Mouse (Mus musculus): Measurements from ENCODE around the gene Pprc1. TPM values are rescaled to one million over a fixed set of nuclear protein-coding genes. Genes with fewer than 3 reads are reported as not detected.

The Pprc1 gene
- polyA plus RNA-seq, 1 experiment: 14.9 TPM

DNA sequence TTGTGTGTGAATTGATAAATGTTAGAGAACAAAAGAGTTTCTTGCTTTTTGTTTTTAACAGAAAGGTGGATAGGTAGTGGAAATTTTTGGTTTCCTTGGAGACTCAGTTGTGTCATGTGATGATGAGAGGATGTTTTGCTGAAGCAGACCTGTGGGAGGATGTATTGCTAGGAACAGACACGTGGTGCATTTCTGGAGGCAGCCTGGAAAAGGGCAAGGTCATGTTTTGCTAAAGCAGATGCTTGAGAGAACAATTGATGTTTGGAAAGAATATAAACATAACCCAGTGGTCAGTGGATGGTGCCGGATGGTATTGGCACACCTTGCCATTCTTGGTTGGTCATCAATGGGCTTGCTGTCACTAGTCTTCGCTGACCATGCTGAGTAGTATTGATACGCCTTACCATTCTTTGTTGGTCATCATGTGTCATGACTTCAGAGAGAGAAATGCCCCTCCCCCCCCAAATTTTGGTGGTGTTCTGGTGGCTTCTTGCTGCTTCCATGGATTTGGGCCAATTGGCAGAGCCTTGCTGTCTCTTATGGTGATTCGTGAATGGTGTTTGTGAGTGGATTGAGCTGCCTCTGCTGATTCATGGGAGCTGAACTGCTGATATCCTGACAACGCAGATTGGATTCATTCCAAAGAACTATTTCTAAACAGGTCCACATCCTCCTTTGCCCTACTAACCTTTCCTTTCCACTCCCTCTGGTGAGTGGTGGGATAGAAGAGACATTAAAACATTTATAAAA, 58.9 kb downstream of the Pprc1 start:
- DNase-seq (ENCODE audit: low read depth, low spot score): no peak
- WGBS: 76% methylated on average over 6 of the region's 6 CpGs

DNA sequence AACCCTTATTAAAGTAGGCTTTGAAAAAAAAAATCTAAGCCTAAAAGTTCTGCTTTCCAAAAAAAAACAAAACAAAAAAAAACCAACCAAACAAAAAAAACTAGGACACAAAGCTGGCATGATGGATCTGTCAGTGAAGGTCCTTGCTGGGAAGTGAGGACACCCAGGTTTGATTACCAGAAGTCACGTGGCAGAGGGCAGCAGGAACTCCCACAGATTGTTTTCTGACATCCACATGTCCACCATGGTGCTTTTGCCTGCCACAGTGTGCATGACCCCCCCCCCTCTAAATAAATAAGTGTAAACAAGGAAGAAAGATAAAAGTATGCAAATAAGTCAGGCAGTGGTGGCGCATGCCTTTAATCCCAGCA, 59.5 kb downstream of the Pprc1 start:
- DNase-seq (ENCODE audit: low read depth, low spot score): no peak
- WGBS: 79% methylated on average over 2 of the region's 2 CpGs

DNA sequence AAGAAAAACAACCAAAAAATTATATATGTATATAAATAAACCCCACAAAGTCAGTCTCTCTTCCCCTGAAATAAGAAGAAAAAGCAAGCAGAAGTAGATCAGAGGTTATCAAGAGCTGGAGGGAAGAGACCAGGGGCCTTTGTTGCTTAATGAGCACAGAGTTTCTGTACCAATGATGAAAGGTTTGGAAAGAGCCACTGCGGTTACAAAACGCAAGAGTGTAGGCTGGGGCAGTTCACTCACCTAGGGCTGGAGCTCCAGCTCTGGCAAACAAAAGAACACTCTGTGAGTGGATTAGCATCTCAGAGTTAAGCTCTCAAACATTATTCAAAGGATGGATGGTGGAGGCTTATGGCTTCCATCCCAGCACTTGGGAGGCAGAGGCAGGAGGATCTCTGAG, 65.5 kb downstream of the Pprc1 start:
- WGBS: 78% methylated on average over 2 of the region's 2 CpGs
- no peak for DNase-seq (ENCODE audit: low read depth, low spot score)

DNA sequence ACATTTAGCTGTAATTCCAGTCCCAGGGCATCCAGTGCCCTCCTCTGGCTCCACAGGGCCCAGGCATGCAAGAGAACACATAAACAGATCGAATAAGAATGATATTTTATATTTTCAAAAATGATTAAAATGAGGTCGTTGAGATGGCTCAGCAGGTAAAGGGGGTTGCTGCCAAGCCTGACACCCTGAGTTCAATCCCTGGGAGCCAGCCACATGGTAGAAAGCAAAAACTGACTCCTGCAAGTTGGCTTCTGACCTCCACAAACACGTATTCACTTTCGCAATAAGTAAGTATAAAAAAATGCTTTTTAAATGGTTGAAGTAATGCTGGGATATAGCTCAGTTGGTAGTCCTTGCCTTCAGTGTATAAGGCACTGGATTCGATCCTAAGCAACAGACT, 66.1 kb downstream of the Pprc1 start:
- 84% methylated on average over 5 of the region's 5 CpGs for WGBS
- DNase-seq (ENCODE audit: low read depth, low spot score): no peak

GRCm38 (mm10) chr19:46114617-46115016, 69.9 kb downstream of the Pprc1 start:
- DNase-seq (ENCODE audit: low read depth, low spot score): no peak
- WGBS: 48% methylated on average over 4 of the region's 4 CpGs

DNA sequence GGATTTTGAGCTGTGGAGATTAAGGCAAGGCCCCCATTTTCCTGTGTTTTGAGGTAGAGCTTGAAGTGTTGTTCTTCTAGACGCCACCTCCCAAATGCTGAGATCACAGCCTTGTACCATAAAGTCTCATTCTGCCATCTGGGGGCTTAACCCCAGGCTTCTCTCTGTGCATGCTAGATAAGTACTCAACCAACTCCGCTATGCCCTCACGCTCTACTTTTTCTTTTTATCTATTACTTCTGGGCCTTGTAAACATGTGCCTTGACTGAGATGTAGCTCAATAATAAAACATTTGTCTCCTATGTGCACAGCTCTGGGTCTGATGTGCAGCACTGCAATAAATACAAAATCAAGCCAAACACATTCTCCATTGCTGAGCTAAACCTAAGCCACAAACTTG, 74.8 kb downstream of the Pprc1 start:
- no peak for DNase-seq (ENCODE audit: low read depth, low spot score)
- 85% methylated on average over 3 of the region's 3 CpGs for WGBS

DNA sequence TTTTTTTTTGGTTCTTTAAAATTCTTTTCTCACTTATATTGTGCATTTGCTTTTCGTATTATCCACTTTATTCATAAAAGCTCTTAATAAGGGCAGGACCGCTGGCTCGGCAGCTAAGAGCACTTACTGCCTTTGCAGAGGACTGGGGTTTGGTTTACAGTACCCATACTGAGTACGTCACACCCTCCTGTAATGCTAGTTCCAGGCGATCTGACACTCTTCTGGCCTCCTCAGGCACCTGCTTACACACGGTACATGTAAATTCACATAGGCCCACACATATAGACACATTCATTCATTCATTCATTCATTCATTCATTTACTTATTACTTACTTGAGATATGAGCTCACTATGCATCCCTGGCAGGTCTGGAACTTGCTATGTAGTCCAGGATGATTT, 76.2 kb downstream of the Pprc1 start:
- WGBS: 65% methylated on average over 6 of the region's 6 CpGs
- no peak for DNase-seq (ENCODE audit: low read depth, low spot score)

Other genes with a start within 250 kb of the Pprc1 start
- gene Kcnip2, start 228.8 kb upstream of the Pprc1 start, polyA plus RNA-seq (2012; rRNA removed): 11.2 and 12.6 TPM in 2 replicates
- gene Armh3, start 46.4 kb upstream of the Pprc1 start, polyA plus RNA-seq (2012; rRNA removed): 10.3 and 11.5 TPM in 2 replicates
- gene Hps6, start 41.4 kb upstream of the Pprc1 start, polyA plus RNA-seq (2012; rRNA removed): 3.9 and 4.3 TPM in 2 replicates
- gene Ldb1, start 328 bp downstream of the Pprc1 start, polyA plus RNA-seq (2012; rRNA removed): 65.3 and 79.8 TPM in 2 replicates
- gene Nolc1, start 31.0 kb downstream of the Pprc1 start, polyA plus RNA-seq (2012; rRNA removed): 10.1 and 13.7 TPM in 2 replicates
- not detected in 2 replicates for gene Elovl3, start 87.0 kb downstream of the Pprc1 start, polyA plus RNA-seq (2012; rRNA removed)
- gene Pitx3, start 103.4 kb downstream of the Pprc1 start, polyA plus RNA-seq (2012; rRNA removed): not detected in 2 replicates
- 67.8 and 92.2 TPM in 2 replicates for gene Gbf1, start 107.6 kb downstream of the Pprc1 start, polyA plus RNA-seq (2012; rRNA removed)